In genomic region chr6:54793853-54794252, GRCm38 (mm10) we compare ENCODE assay signal across 22 mouse cellular contexts.
"Had no signal": no experiment of that assay in that cellular context is flagged by ENCODE, and none has a peak within 500 bp of the region (broad histone marks: within the 10 kb centered on the region; RNA-seq: fewer than 3 reads in every experiment).

No protein-coding gene starts in this region.

- H3K4me1 ChIP-seq: lung, embryonic 15.5 days; neural tube, embryonic 13.5 days; neural tube, embryonic 15.5 days had no signal

- H3K27ac ChIP-seq: lung, embryonic 15.5 days; macrophage; neural tube, embryonic 13.5 days; neural tube, embryonic 15.5 days had no signal

- H3K36me3 ChIP-seq: lung, embryonic 15.5 days; neural tube, embryonic 13.5 days; neural tube, embryonic 15.5 days had no signal

- H3K9ac ChIP-seq: liver, postnatal 0 days; lung, embryonic 15.5 days; neural tube, embryonic 13.5 days; neural tube, embryonic 15.5 days had no signal

- H3K9me3 ChIP-seq: lung, embryonic 15.5 days; megakaryocyte, embryonic 14.5 days had no signal

- H3K4me2 ChIP-seq: lung, embryonic 15.5 days; midbrain, embryonic 11.5 days; neural tube, embryonic 13.5 days; neural tube, embryonic 15.5 days had no signal

- ATAC-seq: liver, postnatal 0 days; lung, postnatal 0 days; midbrain, embryonic 16.5 days had no signal

- H3K27me3 ChIP-seq: lung, embryonic 15.5 days; neural tube, embryonic 13.5 days; neural tube, embryonic 15.5 days had no signal

- H3K4me3 ChIP-seq: lung, embryonic 15.5 days; megakaryocyte, embryonic 14.5 days; myocyte; neural tube, embryonic 13.5 days; neural tube, embryonic 15.5 days had no signal

- DNase-seq: liver, postnatal 0 days; lung, adult 2 months; lung, postnatal 14 days; lung, postnatal 36 days; midbrain, embryonic 14.5 days; retina, postnatal 1 day; right cerebral cortex, adult 18-20 months; right cerebral cortex, postnatal 25 days; right cerebral cortex, postnatal 4 days; spleen, adult 18-20 months; thymus, adult 18-20 months; thymus, postnatal 14 days; thymus, postnatal 36 days had no signal
